23 mouse cellular contexts compared by ENCODE assay signal in genomic region chr15:87074559-87074958, GRCm38 (mm10).
DNase-seq lines count a peak whose midpoint lies in the region; ATAC-seq and TF ChIP-seq lines count a peak whose summit lies in the region.
"Had no signal": no experiment of that assay in that cellular context is flagged by ENCODE, and none has a peak within 500 bp of the region (broad histone marks: within the 10 kb centered on the region; RNA-seq: fewer than 3 reads in every experiment).

No protein-coding gene starts in this region.

- no peak for ATAC-seq in liver, embryonic 15.5 days (ENCODE audit: insufficient read depth)
- no peak for ATAC-seq in liver, embryonic 12.5 days
- peak; percentile 66 for ATAC-seq in common myeloid progenitor, adult 5-6 weeks (replicated peaks; ENCODE audit: low read depth, poor library complexity, severe bottlenecking)
- ATAC-seq: CD4-positive, CD25-positive, alpha-beta regulatory T cell, adult 4 months; forebrain, embryonic 14.5 days had no signal

- no peak for DNase-seq in thymus, postnatal 36 days
- DNase-seq in cerebellum, postnatal 25 days = no peak
- DNase-seq: adrenal gland, postnatal 10 days; cerebellum, adult 11-12 months; cerebellum, adult 9-11 months; embryo, embryonic 11 days; heart, postnatal 14 days had no signal

- no peak for TF ChIP-seq CTCF in bone marrow macrophage, adult 2 months (IDR thresholded peaks at IDR 0.05; ENCODE audit: low read depth, low read length)

- H3K9ac ChIP-seq in liver, embryonic 15.5 days = no peak overlapping the region
- no peak overlapping the region for H3K9ac ChIP-seq in liver, embryonic 12.5 days
- H3K9ac ChIP-seq: embryonic facial prominence, embryonic 15.5 days; heart, embryonic 15.5 days; hindbrain, embryonic 14.5 days had no signal

- no peak overlapping the region for H3K27ac ChIP-seq in liver, embryonic 15.5 days (replicated peaks)
- H3K27ac ChIP-seq in liver, embryonic 12.5 days = no peak overlapping the region
- H3K27ac ChIP-seq in bone marrow macrophage, adult 2 months (ENCODE audit: insufficient read depth, low read depth, low read length) = peak overlapping the region; percentile 60
- no peak overlapping the region for H3K27ac ChIP-seq in macrophage
- H3K27ac ChIP-seq: embryonic facial prominence, embryonic 15.5 days; forebrain, embryonic 10.5 days; heart, adult 2 months; heart, embryonic 15.5 days; hindbrain, embryonic 10.5 days; hindbrain, embryonic 14.5 days had no signal

- WGBS in liver, embryonic 15.5 days (ENCODE audit: insufficient replicate concordance) = 28% methylated on average over 11 of the region's 11 CpGs
- WGBS in liver, embryonic 12.5 days (ENCODE audit: insufficient replicate concordance) = 48% methylated on average over 11 of the region's 11 CpGs
- 33% methylated on average over 11 of the region's 11 CpGs for WGBS in macrophage (ENCODE audit: missing documents)

- no peaks in the 10 kb centered on the region for H3K79me2 ChIP-seq in macrophage (ENCODE audit: inconsistent target)

- H3K27me3 ChIP-seq in liver, embryonic 15.5 days = no peaks in the 10 kb centered on the region
- H3K27me3 ChIP-seq in liver, embryonic 12.5 days (replicated peaks) = no peaks in the 10 kb centered on the region
- H3K27me3 ChIP-seq: embryonic facial prominence, embryonic 15.5 days; heart, embryonic 15.5 days had no signal

- no peak overlapping the region for H3K4me3 ChIP-seq in liver, embryonic 15.5 days (replicated peaks)
- H3K4me3 ChIP-seq in liver, embryonic 12.5 days = no peak overlapping the region
- peak overlapping the region; percentile 56 for H3K4me3 ChIP-seq in bone marrow macrophage, adult 2 months (ENCODE audit: insufficient read depth, low read length)
- H3K4me3 ChIP-seq in macrophage (ENCODE audit: inconsistent target) = peak overlapping the region; percentile 12; the same call in 1 of the 2 replicates
- H3K4me3 ChIP-seq: embryonic facial prominence, embryonic 15.5 days; erythroblast, embryonic 14.5 days; forebrain, embryonic 10.5 days; heart, adult 2 months; heart, embryonic 15.5 days; hindbrain, embryonic 10.5 days had no signal

- H3K36me3 ChIP-seq in liver, embryonic 15.5 days (replicated peaks) = no peaks in the 10 kb centered on the region
- H3K36me3 ChIP-seq in liver, embryonic 12.5 days = no peaks in the 10 kb centered on the region
- no peaks in the 10 kb centered on the region for H3K36me3 ChIP-seq in macrophage (ENCODE audit: inconsistent target)
- H3K36me3 ChIP-seq: embryonic facial prominence, embryonic 15.5 days; forebrain, embryonic 10.5 days; G1E; heart, embryonic 15.5 days; hindbrain, embryonic 10.5 days had no signal

- TF ChIP-seq POLR2A in bone marrow macrophage, adult 2 months (IDR thresholded peaks at IDR 0.05; ENCODE audit: borderline replicate concordance, low read depth, low read length) = no peak

- no peaks in the 10 kb centered on the region for H3K9me3 ChIP-seq in liver, embryonic 15.5 days (replicated peaks)
- no peaks in the 10 kb centered on the region for H3K9me3 ChIP-seq in liver, embryonic 12.5 days (replicated peaks)
- H3K9me3 ChIP-seq: embryonic facial prominence, embryonic 15.5 days; forebrain, embryonic 10.5 days; heart, embryonic 15.5 days; hindbrain, embryonic 10.5 days had no signal

- no peaks in the 10 kb centered on the region for H3K4me1 ChIP-seq in liver, embryonic 15.5 days (replicated peaks)
- no peaks in the 10 kb centered on the region for H3K4me1 ChIP-seq in liver, embryonic 12.5 days
- H3K4me1 ChIP-seq in bone marrow macrophage, adult 2 months (ENCODE audit: control insufficient read depth, insufficient read depth, low read length) = no peaks in the 10 kb centered on the region
- H3K4me1 ChIP-seq: embryonic facial prominence, embryonic 15.5 days; forebrain, embryonic 10.5 days; heart, embryonic 15.5 days; hindbrain, embryonic 10.5 days had no signal

- H3K4me2 ChIP-seq in liver, embryonic 15.5 days = 0 out of 2 replicates have a peak overlapping the region, but pooled peaks have one; percentile 20
- no peak overlapping the region for H3K4me2 ChIP-seq in liver, embryonic 12.5 days
- H3K4me2 ChIP-seq: embryonic facial prominence, embryonic 15.5 days; heart, embryonic 11.5 days; heart, embryonic 15.5 days; hindbrain, embryonic 14.5 days had no signal

Comparison
In these comparisons a context has a peak if more than half of its experiments do, and no peak if none do; other contexts are left out.
1. H3K4me3 ChIP-seq: peak in bone marrow macrophage, adult 2 months (single experiment) and macrophage (single experiment); none in liver, embryonic 15.5 days (single experiment) and liver, embryonic 12.5 days (single experiment).